Mouse (Mus musculus) spleen, postnatal 36 days (tissue): Measurements from ENCODE around the gene B230217C12Rik.

Experiments
- DNase-seq, 2 experiments: peaks; one replicate each; pipeline ENCODE4 v3.0.0; 2022; ENCODE audit warnings: low spot score in 2 of 2, mixed read lengths in 1 of 2

B230217C12Rik gene

GRCm38 (mm10) chr11:97809235-97810121, 31.1 kb upstream of the B230217C12Rik start:
- DNase-seq, result no peak

- DNase-seq, result peak; percentile 38 to 43
Observed at GRCm38 (mm10) chr11:97810356-97810755, 30.2 kb upstream of the B230217C12Rik start.

DNA sequence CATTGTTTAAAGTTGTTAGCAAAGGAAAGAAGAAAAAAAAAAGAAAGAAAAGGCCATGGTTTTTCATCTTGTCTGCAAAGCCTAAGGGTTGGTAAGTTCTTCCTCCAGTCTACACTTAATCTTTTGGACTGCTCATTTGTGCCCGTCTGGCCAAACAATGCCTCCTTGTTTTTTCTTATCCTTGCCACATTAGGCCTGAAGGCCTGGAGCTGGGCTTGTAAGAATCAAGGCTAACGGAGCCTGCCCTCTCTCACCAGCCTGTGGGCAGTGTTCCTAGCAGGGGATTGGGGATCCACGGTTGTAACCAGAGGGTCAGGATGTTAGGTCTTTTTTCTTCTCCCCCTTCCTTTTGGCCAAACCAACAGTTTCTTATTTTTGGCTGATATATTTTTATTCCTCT, 29.6 kb upstream of the B230217C12Rik start:
- no peak for DNase-seq

DNA sequence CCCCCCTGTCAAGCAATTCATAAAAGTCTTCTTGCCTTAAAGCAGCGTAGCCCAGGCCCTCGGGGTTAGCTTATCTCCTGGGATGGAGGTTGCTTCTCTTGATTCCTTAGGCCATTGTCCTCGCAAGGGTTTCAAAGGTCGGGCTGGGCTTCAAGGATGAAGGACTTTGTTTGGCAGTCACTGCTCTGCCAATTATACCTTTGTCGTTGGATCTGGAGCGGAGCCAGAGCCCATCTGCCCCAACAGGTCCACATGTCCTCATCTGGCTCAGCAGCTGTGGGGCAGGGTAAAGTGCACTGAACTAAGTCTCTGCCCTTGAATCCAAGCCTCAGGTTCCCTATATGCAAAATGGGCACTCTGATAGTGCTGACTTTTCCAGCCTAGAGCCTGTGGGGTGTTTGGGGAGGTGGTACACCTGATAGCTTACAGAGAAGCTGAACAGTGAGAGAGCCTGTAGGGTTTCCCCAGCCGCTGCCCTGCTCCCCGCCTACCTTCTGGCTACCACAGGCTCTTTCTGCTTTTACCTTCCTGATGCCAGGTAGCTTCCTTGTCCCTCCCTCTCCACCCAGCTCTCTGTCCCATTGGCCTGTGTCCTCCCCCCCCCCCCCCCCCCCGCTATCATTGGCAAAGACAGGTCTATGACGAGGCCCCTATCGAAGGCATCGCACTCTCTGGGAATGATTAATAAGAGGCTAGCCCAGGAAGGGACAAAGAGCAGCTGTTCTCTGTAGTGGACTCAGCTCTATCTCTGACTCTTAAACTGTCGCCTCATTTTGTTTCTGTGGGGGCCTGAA, 28.8 kb upstream of the B230217C12Rik start:
- DNase-seq, result no peak

DNA sequence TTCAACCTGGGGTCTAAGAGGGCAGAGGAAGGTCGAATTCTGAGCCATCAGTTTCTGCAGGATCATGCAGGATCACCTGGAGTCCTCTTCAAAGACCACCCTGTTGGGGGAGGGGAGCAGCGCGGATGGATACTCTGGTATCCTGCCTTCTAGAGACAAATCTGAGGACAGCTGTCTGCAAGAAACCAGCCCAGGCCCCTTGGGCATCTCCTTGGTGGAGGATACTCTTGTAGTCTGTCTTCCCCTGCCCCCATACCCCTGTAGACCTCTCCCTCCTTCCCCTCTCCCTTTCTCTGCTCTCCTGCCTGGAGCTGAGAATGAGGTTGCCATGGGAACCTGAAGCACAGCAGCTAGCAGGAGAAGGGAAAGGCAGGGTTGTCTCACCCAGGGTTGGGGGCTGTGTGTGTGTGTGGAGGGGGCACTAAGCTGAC, 28.1 kb upstream of the B230217C12Rik start:
- DNase-seq, result no peak

DNA sequence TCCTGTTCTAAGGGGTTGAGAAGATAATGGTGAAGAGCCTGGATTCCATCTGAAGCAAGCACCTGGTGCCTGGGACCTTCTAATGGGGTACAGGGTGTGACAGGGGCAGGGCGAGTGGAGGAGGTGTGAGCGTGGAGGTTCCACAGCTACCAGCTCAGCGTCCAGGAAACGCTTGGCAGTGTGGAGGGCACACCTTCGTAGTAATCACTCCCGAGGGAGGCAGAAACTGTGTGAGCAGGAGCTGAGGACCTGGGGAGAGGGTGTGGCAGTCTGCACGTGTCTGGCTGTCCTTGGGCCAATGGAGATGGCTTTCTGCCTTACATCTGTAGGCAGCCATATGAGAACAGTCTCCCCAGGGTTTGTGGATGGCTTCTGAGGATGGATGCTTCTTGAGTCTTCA, 27.5 kb upstream of the B230217C12Rik start:
- DNase-seq, result no peak

DNA sequence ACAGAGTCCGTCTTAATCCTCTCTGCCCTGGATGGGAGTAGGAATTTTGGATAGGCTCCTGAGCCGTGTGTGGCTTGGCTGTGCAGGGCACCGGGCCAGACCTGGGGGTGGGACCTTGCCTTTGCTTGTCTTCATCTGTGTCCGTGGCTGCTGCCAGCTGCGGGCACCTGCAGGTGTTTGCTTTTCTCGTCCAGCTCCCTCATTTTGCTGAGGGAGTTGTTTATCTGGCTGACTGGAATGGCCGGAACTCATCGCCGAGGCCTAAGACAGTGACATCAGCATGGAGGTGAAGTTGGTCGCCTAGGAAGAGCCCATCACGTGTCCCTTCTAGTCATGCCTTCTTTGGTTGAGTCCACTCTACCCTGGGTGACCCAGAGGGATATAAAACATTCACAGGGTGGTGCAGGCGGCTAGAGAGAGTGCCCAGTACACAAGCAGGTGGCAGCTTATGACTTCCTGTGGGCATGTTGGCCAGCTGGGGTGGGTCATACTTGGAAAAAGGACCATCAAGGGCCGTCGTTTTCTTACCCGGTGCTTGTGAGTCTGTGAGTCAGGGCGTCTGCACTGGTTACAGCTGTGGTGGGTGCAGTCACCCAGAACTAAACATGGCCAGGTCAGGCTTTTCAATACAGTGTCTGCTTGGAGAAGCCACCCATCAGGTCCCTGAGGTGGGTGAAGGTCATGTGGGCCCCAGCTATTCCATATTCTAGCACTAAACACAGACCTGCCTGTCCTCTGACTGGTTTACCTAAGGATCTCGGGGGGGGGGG, 26.6 kb upstream of the B230217C12Rik start:
- DNase-seq, result no peak

- no peak for DNase-seq
Observed at GRCm38 (mm10) chr11:97815736-97816135, 24.8 kb upstream of the B230217C12Rik start.

DNA sequence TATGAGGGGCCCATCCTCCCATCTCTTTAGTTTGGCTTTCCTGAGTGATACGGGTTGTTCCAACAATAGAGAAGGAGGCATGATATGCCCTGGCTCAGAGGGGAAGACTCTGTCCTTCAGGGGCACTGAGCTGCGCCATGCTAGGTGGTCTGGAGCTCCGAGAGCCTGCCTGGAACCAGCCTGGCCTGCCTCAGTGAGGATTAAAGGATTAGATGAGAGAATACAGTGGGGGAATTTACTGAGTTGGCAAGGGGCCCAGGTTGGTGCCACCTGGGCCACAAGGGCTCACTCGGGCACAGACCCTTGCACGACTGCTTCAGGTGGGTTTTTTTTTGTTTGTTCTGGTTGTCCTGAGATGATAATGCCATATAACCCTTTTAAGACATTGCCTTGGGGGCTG, 24.4 kb upstream of the B230217C12Rik start:
- DNase-seq, result no peak

DNA sequence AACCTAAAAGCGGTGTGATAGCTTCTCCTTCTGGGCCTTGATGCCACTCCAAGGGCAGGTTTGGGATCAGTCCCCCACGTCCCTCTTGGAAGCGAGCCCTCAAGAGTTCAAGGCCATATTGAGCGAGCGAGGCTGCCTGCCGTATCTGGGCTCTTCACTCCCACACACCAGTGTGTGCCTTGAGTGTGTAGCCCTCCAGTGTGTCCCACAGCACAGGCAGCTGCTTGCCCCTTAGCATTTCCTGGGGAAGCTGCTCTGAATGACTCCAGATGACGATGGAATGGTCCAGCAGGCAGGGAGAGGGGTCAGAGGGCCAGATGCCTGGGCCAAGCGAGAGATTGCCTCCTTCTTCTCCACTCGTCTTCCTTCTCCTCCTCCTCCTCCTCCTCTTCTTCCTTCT, 23.7 kb upstream of the B230217C12Rik start:
- no peak for DNase-seq

GRCm38 (mm10) chr11:97817379-97817778, 23.2 kb upstream of the B230217C12Rik start:
- no peak for DNase-seq

DNA sequence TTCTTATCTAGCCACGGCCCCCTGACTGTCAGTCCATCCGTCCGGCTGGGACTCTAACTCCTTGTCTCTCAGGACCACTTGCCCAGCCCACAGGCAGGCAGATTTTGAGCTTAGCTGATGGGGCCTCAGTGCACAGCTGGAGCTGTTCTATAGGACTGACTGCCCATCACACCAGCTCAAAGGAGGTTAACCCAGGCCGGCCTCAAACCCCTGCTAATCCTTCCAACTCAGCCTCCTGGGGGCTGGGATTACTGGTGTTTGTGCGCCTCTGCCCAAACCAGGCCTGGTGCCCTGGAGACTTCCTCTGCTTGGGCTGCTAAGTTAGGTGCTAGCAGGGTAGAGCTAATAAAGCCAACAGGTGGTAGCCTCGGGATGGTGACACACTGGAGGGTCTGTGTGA, 22.6 kb upstream of the B230217C12Rik start:
- no peak for DNase-seq

GRCm38 (mm10) chr11:97818571-97818970, 22.0 kb upstream of the B230217C12Rik start:
- DNase-seq, result no peak

DNA sequence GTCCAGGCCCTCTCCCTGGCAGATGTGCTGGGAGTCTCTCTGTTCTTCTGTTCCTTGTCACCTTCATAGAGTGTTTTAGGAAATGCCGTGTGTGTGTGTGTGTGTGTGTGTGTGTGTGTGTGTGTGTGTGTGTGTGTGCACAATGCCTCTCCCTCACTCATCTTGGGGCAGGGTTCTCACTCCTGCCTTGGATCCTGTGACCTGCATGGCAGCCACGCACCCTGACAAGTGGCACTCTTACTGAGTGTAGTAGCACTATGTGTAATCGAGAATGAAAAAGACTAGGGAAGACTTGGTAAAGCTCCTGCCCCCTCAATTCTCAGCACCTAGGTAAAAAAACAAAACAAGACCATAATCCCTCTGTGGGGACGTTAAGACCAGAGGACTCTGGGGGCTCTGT, 21.5 kb upstream of the B230217C12Rik start:
- no peak for DNase-seq

GRCm38 (mm10) chr11:97819923-97820322, 20.7 kb upstream of the B230217C12Rik start:
- no peak for DNase-seq

DNA sequence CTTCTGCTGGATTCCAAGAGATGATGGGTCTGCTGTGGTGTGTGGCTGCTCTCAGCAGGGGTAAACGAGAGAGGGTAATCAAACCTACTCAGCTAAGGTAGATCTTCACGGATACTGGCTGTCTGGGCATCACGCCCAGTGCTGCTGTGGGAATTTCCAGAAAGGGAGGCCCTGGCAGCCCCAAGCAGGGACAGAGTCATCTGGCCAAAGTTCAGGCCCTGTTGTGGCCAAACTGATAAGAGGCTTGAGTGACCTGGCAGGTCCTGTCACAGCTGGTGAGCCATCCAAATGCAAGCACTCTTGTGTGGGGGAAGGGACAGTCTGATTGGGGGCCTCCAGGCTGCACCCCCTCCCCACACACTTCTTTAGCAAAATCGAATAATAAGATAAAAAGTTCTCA, 19.7 kb upstream of the B230217C12Rik start:
- DNase-seq, result no peak

- DNase-seq, result no peak
Observed at GRCm38 (mm10) chr11:97821401-97822064, 19.0 kb upstream of the B230217C12Rik start.

DNA sequence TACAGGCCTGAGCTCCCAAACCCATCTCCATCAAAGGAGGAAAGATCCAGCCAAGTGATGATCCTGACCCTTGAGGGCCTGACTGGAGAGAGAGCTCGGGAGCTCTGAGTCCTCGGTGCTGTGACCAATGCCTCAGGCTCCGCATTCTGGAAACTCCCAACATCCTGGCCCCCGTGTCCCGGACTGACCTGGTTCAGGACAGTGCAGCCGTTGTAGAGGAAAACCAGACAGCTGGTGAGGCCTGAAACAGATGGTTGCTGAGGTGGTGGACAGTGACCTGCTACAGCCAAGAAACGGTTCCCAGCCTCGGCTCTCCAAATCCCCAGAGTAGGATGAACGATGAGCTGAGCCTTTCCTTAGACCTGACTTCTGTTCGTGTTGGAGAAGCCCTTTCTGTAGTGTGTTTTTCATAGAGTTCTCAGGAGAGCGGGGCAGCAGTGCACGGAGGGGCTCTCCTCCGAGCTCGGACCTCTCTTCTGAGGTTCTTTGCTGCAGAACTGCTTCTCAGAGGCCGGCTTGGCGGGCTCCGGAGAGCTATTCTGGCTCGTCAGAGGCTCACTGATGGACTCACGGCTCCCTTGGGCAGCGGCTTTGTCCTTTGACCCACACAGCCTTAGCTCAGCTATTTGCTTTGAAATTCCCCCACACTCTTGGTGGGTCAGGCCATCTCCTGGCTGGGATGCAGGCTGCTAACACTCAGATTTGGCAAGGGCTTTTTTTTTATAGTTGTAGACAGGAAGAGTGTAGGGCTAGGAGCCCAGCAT, 17.6 kb upstream of the B230217C12Rik start:
- DNase-seq, result no peak

DNA sequence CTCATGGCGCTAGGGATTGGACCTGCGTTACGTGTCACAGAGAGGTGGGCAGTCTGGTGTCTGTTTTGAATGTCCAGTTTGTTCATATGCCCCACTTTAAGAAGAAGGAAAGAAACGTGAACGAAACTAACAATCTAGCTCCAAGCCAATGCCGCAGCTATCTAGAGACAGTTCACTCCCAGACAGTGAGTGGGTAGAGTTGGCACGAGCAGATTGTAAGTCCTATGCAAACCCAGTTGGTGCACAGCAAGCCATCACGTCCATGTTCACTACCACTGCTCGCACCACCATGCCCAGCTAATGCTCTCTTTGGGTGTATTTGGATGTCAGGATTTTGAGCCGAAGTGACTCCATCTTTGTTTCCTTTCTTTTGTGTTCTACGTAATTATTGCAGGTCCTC, 16.4 kb upstream of the B230217C12Rik start:
- no peak for DNase-seq

DNA sequence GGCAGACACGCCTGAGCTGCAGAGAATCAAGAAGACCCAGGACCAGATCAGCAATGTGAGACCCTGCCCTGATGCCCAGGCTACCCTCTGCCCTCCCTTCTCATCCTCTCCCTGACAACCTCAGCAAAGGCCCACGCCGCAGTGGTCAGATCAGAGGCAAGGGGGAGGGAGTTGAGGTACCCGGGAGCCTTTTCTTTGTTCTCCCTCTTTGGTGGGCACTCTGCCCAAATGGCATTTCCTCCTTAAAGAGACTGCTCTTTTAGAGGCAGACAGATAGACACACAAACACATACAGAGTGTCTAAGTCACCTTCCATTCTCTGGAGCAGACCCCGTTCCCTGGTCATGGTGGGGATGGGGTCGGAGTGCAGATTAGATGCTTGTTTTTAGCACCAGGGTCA, 15.7 kb upstream of the B230217C12Rik start:
- DNase-seq, result no peak

DNA sequence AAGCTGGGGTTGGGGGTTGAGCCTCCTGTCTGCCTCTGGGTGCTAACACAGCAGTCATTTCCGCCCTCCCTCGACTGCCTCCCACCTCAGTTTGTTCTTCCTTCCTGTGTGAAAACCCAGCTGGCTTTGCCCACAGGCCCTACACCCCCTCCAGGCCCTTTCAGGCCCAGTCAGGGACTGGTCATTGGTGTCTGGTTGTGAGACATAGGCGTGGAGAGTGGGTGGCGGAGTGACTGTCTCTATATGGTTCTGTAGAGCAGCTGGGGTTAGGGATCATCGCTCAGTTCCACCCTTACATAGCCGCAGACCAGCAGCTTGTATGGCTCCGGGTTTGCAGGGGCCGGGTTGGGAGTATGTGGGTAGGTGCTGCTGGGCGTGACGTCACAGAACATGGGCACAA, 15.3 kb upstream of the B230217C12Rik start:
- peak; percentile 70 for DNase-seq
